Comparison of ENCODE assay signal across 9 mouse cellular contexts in the genomic region with DNA sequence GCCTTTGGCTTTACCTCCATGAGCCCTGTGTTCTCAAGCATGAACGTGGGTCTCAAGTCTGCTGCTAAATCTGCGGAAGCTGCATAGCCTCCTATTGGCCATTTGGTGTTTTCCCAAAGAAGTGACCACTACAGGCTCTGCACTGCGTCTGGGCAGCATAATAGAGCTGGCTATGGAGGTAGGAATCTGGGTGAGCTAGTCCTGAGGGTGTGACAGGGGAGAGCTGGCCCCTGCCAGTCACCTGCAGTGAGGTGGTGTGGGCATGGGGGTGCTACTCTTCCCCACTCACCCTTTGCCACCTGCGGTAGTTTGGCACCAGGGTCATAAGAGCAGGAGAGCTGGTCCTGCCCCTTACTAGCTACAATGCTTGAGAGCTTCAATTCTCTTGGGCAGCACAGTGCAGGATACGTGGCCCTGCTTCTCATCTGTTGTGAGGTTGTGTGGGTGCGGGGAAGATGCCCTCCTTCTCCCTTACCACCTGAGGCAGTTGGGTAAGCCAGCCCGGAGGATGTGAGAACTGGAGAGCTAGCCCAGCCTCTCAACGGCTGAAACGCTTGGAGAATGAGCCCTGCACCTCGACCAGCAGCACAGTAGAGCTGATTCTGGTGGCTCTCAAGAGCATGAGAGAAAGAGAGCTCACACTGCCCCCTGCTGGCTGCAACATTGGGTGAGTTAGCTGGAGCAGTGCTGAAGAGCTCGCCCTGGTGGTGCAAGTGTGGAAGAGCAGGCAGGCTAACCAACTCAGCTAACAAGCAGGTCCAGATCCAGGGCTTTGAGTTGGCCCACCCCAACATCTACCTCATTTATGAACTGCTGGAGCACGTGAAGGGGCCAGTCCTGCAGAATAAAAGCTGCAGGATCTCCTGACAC. TPM values are rescaled to one million over a fixed set of nuclear protein-coding genes. Genes with fewer than 3 reads are reported as not detected.
DNase-seq lines count a peak whose midpoint lies in the region; ATAC-seq lines count a peak whose summit lies in the region.
"Had no signal": no experiment of that assay in that cellular context is flagged by ENCODE, and none has a peak within 500 bp of the region (broad histone marks: within the 10 kb centered on the region; RNA-seq: fewer than 3 reads in every experiment).

No protein-coding gene starts in this region.

- ATAC-seq in hindbrain, embryonic 13.5 days (ENCODE audit: low FRiP score) = 0 out of 2 replicates have a peak, but pooled peaks have one; percentile 39

- no peak overlapping the region for H3K4me2 ChIP-seq in hindbrain, embryonic 13.5 days

- peak; percentile 95 for DNase-seq in NIH3T3 (ENCODE audit: low read depth)
- peak; percentile 48 for DNase-seq in cerebellum, adult 8-10 months
- DNase-seq in frontal cortex, adult 2 months (ENCODE audit: extremely low spot score in 1 of 2, low spot score in 1 of 2) = peak; percentile 55 to 95
- DNase-seq in layer of hippocampus, postnatal 10 days (ENCODE audit: low spot score in 2 of 2) = peak; percentile 87
- DNase-seq in lung, postnatal 14 days = peak; percentile 90
- DNase-seq in right cerebral cortex, adult 18-20 months = peak; percentile 82
- peak; percentile 69 for DNase-seq in urinary bladder, adult 2 months (ENCODE audit: low spot score)

- no peaks in the 10 kb centered on the region for H3K9me3 ChIP-seq in hindbrain, embryonic 13.5 days

- no peaks in the 10 kb centered on the region for H3K36me3 ChIP-seq in hindbrain, embryonic 13.5 days

- no peak overlapping the region for H3K4me3 ChIP-seq in hindbrain, embryonic 13.5 days
- H3K4me3 ChIP-seq: myocyte had no signal

- WGBS in hindbrain, embryonic 13.5 days = 54% methylated on average over 12 of the region's 12 CpGs

- H3K9ac ChIP-seq in hindbrain, embryonic 13.5 days = no peak overlapping the region

- no peak overlapping the region for H3K27ac ChIP-seq in hindbrain, embryonic 13.5 days

- H3K27me3 ChIP-seq in hindbrain, embryonic 13.5 days = no peaks in the 10 kb centered on the region

- H3K4me1 ChIP-seq in hindbrain, embryonic 13.5 days (replicated peaks) = no peaks in the 10 kb centered on the region

RNA-seq across cellular contexts. Expression of gene S100a9, which starts 14.3 kb away (rescaled TPM):
- 2.0 and 6.7 TPM in 2 replicates for polyA plus RNA-seq in frontal cortex, adult 2 months (2012; rRNA removed)
- polyA plus RNA-seq in hindbrain, embryonic 13.5 days (2015; fragmentation: Nextera tagmentation; extraction: Ambion mirVana) = 5.9 and 7.7 TPM in 2 replicates
- 10 to 100 TPM in 1 of 2 experiments, not detected in 1; 15.3 TPM for total RNA-seq in layer of hippocampus, postnatal 10 days (2021)
- 0.15 and 0.71 TPM in 2 replicates for polyA plus RNA-seq in urinary bladder, adult 2 months (2012; rRNA removed)
- polyA plus RNA-seq: myocyte had no signal

RNA-seq across cellular contexts. Expression of gene Pglyrp4, which starts 16.9 kb away (rescaled TPM):
- polyA plus RNA-seq in frontal cortex, adult 2 months (2012; rRNA removed) = not detected in 2 replicates
- polyA plus RNA-seq in hindbrain, embryonic 13.5 days (2015; fragmentation: Nextera tagmentation; extraction: Ambion mirVana) = not detected in 2 replicates
- not detected for total RNA-seq in layer of hippocampus, postnatal 10 days (2021)
- polyA plus RNA-seq in urinary bladder, adult 2 months (2012; rRNA removed) = 0.03 TPM in 1 of 2 replicates, not detected in the other
- polyA plus RNA-seq: myocyte had no signal

RNA-seq across cellular contexts. Expression of gene S100a8, which starts 41.0 kb away (rescaled TPM):
- polyA plus RNA-seq in frontal cortex, adult 2 months (2012; rRNA removed) = 1.9 and 3.7 TPM in 2 replicates
- polyA plus RNA-seq in hindbrain, embryonic 13.5 days (2015; fragmentation: Nextera tagmentation; extraction: Ambion mirVana) = 8.9 and 11.2 TPM in 2 replicates
- 1 to 10 TPM in 1 of 2 experiments, not detected in 1; 10.0 TPM for total RNA-seq in layer of hippocampus, postnatal 10 days (2021)
- 0.45 and 1.0 TPM in 2 replicates for polyA plus RNA-seq in urinary bladder, adult 2 months (2012; rRNA removed)
- polyA plus RNA-seq: myocyte had no signal

RNA-seq across cellular contexts. Expression of gene S100a7a, which starts 56.0 kb away (rescaled TPM):
- 0.70 and 0.76 TPM in 2 replicates for polyA plus RNA-seq in frontal cortex, adult 2 months (2012; rRNA removed)
- polyA plus RNA-seq in hindbrain, embryonic 13.5 days (2015; fragmentation: Nextera tagmentation; extraction: Ambion mirVana) = not detected in 2 replicates
- total RNA-seq in layer of hippocampus, postnatal 10 days (2021) = under 1 TPM in 1 of 2 experiments, not detected in 1; 0.27 TPM
- polyA plus RNA-seq in urinary bladder, adult 2 months (2012; rRNA removed) = 4.6 and 6.6 TPM in 2 replicates
